8 mouse cellular contexts compared by ENCODE assay signal in the genomic region with DNA sequence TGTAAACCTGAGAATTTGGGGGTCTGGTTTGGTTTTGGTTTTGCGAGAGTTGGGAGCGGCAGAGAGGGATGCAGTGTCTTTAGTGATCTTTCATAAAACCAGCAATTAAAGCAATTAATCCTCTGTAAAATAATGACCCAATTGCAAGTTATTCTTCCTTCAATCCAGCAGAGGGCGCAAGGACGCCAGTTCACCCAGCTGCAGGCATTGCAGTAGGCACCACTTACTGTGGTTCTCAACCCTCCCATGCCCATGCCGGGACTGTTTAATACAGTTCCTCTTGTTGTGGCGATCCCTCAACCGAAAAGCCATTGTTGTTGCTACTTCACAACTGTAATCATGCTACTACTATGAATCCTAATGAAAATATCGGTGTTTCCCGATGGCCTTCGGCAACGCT.
DNase-seq lines count a peak whose midpoint lies in the region; ATAC-seq lines count a peak whose summit lies in the region.

No protein-coding gene starts in this region.

- intact Hi-C loops in heart, postnatal 25 days (cut with DNase I): loop anchor here (1.0 to 2.0 kb wide), 3 partner anchors 75 to 324 kb away; a partner anchor contains a TSS

- no peak overlapping the region for H3K9ac ChIP-seq in forebrain, embryonic 14.5 days (ENCODE audit: low read length)

- H3K4me3 ChIP-seq in forebrain, embryonic 14.5 days (ENCODE audit: low read depth, low read length): no peak overlapping the region

- H3K36me3 ChIP-seq in forebrain, embryonic 14.5 days (ENCODE audit: control insufficient read depth, insufficient read depth, low read length): peaks cover 29% of the 10 kb centered on the region

- DNase-seq in heart, adult 18-20 months: peak; percentile 42 to 62
- DNase-seq in heart, postnatal 25 days (ENCODE audit: low spot score): no peak
- peak; percentile 81 for DNase-seq in ES-CJ7 (ENCODE audit: low read depth, low spot score)
- peak; percentile 81 for DNase-seq in forebrain, embryonic 14.5 days (ENCODE audit: low spot score)
- DNase-seq in kidney, adult 9 months: peak; percentile 49
- peak; percentile 55 for DNase-seq in lung, postnatal 14 days
- DNase-seq in retina, embryonic 14.5 days (ENCODE audit: low spot score): peak; percentile 77

- H3K27me3 ChIP-seq in forebrain, embryonic 14.5 days (replicated peaks; ENCODE audit: control insufficient read depth, insufficient read depth, low read length): no peaks in the 10 kb centered on the region

- H3K27ac ChIP-seq in forebrain, embryonic 14.5 days (ENCODE audit: low read depth, low read length): no peak overlapping the region

- 40% methylated on average over 11 of the region's 11 CpGs for WGBS in forebrain, embryonic 14.5 days

- H3K9me3 ChIP-seq in forebrain, embryonic 14.5 days (replicated peaks; ENCODE audit: control insufficient read depth, low read length): no peaks in the 10 kb centered on the region

- H3K4me2 ChIP-seq in forebrain, embryonic 14.5 days (ENCODE audit: low read length): no peak overlapping the region

- peak; percentile 84 for ATAC-seq in cerebellum, adult (ENCODE audit: insufficient number of reproducible peaks, low FRiP score, low TSS enrichment)
- ATAC-seq in forebrain, embryonic 14.5 days: peak; percentile 81

- H3K4me1 ChIP-seq in forebrain, embryonic 14.5 days (ENCODE audit: control insufficient read depth, insufficient read depth, low read length): no peaks in the 10 kb centered on the region; the same call in 1 of the 2 replicates
